Mouse (Mus musculus) regulatory T cell (primary cell): ENCODE measurements at regions not wholly inside any gene's neighbourhood (a gene's known extent, or its start where the extent isn't known, plus 50 kb on each side); places are given as distances from the start of the nearest gene placed in this dataset.
"Not testable (repeated sequence)": the region's sequence is repeated elsewhere in the genome, so short reads cannot be mapped to it uniquely, and the experiment has no call there.

Experiments used
- in situ Hi-C: fragments of 300-600 bp; cut with MboI, MseI; formaldehyde crosslinking; loops from one replicate; pipeline ENCODE4 v1.15.1; 2025; ENCODE audit warnings: high pct_unique_total_duplicates

DNA sequence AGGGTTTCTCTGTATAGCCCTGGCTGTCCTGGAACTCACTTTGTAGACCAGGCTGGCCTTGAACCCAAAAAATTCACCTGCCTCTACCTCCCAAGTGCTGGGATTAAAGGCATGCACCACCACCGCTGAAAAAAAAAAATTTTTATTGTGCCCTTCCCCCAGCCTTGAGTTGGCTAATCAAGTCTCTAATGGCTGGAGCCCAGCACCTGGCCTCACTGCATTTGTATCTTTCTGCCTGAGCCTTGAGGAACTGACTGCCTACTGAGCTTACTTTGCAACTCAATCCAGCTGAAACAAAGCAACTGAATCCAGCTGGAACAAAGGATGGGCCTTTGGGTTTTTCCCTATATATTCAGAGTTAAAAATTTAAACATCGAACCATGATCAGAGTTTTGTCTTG, 153.3 kb upstream of the Ccnh start:
- in situ Hi-C loops, result no loop called here

DNA sequence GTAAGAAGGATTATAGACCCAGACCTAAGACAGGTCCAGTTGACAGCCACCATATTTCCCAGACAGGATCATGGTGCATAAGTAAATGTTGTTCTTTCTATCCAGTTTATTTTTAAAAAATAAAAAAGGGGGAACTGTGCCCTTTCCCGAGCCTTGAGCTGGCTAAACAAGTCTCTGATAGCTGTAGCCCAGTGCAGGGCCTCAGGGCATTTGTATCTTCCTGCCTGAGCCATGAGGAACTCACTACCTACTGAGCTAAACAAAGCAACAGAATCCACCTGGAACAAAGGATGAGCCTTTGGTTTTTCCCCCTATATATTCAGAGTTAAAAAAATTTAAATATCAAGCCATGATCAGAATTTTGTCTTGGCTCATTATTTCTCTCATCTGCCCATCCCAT, 152.4 kb upstream of the Ccnh start:
- in situ Hi-C loops, result no loop called here

DNA sequence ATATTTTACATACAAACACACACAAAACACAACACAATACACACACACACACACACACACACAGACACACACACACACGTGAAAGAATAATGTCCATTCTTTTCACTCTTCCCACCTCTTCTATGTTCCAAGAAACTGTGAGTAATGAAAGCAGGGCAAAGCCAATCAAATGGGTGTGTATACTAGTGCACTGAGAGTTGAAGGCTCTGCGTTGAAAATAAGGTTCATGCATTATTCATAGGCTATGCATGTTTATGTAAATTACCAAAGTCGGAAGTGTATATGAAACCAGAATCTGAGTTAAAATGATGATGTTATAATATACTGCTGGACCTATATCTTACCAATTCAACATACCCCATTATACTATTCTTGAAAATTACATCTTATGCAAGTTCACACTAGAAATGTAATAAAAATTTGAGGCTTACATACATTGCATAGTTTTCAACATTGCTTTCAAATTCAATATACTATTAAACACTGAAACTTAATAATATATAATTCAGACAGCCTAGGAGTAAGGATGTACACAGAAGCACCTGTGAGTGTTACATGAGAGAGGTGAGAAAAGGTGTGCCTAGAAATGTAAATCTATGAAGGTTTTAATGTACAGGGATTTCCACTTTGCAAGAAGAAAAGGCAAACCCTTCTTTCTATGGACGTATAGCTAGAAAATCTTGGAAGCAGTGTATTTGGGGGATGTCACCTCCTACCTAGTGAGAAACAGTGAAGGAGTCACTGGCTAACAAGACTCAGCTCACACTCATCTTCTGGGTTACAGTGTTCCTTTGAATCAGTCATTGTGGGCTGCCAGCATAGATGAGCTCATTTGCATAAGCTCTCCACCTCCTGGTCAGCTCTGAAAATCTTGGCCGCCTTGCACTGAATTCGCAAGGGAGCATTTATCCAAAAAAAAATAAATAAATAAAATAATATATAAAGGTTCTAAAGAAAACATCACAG, 122.3 kb upstream of the Ccnh start:
- in situ Hi-C loops, result no loop called here

GRCm38 (mm10) chr13:85067551-85068283, 121.5 kb upstream of the Ccnh start:
- in situ Hi-C loops, result no loop called here

DNA sequence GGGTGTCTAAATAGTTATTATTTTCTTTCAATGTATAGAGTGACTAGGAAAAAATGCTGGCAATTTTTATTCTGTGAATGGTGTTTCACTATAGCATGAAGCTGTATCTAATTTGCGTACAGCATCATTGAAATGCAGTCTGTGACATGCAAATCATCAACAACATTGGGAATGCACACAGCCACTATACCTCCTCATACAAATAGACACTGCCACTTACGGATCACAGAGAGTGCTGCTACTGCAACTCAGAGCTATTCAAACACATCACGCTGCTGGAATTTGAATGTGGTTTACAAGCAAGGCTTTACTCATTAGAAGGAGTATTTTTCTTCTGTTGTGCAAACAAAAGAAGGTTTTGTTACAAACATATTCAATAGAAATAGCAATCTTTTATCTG, 120.8 kb upstream of the Ccnh start:
- in situ Hi-C loops, result no loop called here

DNA sequence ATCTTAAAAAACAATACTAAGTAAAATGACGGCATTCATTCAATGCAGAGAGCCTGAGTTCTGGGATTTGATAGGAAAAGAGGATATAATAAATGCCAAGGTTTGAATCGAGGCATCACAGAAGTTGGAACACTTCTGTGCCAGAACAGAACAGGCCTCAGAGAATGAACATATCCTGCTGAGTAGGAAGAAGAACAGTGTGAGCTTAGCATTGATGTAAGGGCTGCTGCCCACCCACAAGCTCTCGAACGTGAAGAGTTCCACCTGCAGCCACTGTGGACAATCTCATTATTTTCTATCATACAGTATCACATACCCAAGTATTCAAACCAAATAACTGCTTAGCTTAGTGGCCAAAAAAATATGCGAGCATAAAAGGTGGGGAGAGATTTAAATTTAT, 105.9 kb upstream of the Ccnh start:
- in situ Hi-C loops, result loop anchor here (5.0 kb wide), 1 partner anchor 1189 kb away; no protein-coding TSS in a partner anchor

- in situ Hi-C loops, result loop anchor here (5.0 kb wide), 1 partner anchor 1189 kb away; no protein-coding TSS in a partner anchor
Observed at GRCm38 (mm10) chr13:85083742-85084141, 105.5 kb upstream of the Ccnh start.

- in situ Hi-C loops, result no loop called here
Observed at GRCm38 (mm10) chr13:85096174-85096573, 93.0 kb upstream of the Ccnh start.

GRCm38 (mm10) chr13:85123309-85123708, 65.9 kb upstream of the Ccnh start:
- in situ Hi-C loops, result no loop called here

DNA sequence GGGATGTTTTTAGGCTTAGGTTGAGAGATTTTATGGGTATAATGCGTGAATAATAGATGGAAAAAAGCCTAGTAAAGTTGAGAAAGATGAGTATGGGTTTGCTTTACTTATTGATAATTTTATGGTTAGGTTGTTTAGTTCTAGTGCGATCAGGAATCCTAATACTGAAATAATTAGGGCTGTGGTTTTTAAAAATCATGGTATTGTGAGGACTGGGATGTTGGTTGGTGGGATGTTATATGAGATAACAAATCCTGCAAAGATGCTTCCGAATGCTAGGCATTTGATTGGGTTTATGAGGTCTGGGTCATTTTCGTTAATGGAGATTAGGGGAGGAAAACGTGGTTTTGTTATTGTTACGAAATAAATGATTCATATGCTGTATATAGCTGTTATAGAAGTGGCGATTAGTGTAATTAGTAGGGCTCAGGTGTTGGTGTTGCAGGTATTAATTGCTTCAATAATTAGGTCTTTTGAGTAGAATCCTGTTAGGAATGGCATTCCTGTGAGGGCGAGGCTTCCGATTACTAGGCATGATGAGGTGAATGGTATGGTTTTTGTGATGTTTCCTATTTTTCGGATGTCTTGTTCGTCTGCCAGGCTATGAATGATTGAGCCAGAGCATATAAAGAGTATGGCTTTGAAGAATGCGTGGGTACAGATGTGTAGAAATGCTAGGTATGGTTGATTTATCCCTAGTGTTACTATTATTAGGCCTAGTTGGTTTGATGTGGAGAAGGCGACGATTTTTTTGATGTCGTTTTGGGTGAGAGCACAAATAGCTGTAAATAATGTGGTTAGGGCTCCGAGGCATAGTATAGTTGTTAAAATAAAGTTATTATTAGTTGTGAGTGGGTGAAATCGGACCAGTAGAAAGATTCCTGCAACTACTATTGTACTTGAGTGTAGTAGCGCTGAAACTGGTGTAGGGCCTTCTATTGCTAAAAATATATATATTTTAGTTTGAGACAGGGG, 62.3 kb upstream of the Ccnh start:
- in situ Hi-C loops, result not testable (repeated sequence)

GRCm38 (mm10) chr13:85127548-85127925, 61.7 kb upstream of the Ccnh start:
- in situ Hi-C loops, result no loop called here
